ENCODE assay signal across 10 mouse cellular contexts in the genomic region with DNA sequence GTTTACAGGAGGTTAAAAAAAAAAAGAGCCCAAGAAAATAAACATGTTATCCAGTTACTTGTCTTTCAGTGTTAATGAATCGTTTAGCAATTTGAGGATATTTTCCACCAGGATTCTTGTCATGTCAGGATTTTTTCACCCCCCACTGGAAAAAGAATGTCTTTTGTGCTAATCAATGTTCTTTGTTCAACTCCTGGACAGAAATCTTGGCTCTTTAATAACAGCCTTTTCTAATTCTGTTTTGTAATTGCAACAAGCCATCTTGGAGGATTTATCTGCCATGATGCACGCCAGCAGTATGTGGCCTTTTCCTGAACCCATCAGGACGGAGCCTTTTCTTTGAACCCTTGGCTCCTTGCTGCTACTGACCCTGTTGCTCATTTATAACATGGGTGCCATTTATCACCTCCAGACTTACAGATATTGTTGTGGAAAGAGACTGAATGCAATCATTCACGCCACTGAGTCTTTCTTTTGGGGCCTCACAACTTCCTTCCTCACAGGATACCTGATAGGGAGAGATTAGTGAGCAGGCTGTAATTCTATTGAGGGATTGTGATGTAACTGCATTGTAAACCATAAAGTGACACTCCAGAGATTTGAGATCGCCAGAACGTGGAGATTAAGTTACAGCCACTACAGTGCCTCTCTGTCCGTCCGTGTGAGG.
A peak's percentile ranks its signal among the peaks of the same experiment; 100 is the strongest.
DNase-seq lines count a peak whose midpoint lies in the region; ATAC-seq and TF ChIP-seq lines count a peak whose summit lies in the region.
"Had no signal": no experiment of that assay in that cellular context is flagged by ENCODE, and none has a peak within 500 bp of the region (broad histone marks: within the 10 kb centered on the region; RNA-seq: fewer than 3 reads in every experiment).

No protein-coding gene starts in this region.

- peak; percentile 51; the same call in 1 of the 2 replicates for ATAC-seq in intestine, embryonic 15.5 days
- no peak for ATAC-seq in intestine, postnatal 0 days
- peak; percentile 72; the same call in 1 of the 2 replicates for ATAC-seq in heart, embryonic 12.5 days (ENCODE audit: insufficient number of reproducible peaks, low FRiP score)
- peak; percentile 95 for ATAC-seq in neural tube, embryonic 11.5 days (ENCODE audit: insufficient read depth, low FRiP score, low TSS enrichment)
- ATAC-seq: midbrain, embryonic 16.5 days had no signal

- H3K4me1 ChIP-seq in intestine, embryonic 15.5 days (replicated peaks) = peaks cover 3% of the 10 kb centered on the region; the same call in 1 of the 2 replicates
- H3K4me1 ChIP-seq in intestine, postnatal 0 days (replicated peaks; ENCODE audit: control insufficient read depth, insufficient read depth, low read length) = no peaks in the 10 kb centered on the region
- 0 out of 2 replicates have a peak, but pooled peaks cover 4% of the 10 kb centered on the region for H3K4me1 ChIP-seq in heart, embryonic 12.5 days (replicated peaks)
- H3K4me1 ChIP-seq in neural tube, embryonic 11.5 days (ENCODE audit: control insufficient read depth, insufficient read depth, low read length) = peaks cover 14% of the 10 kb centered on the region; the same call in 1 of the 2 replicates

- H3K4me3 ChIP-seq in intestine, embryonic 15.5 days (replicated peaks) = no peak overlapping the region
- no peak overlapping the region for H3K4me3 ChIP-seq in intestine, postnatal 0 days (ENCODE audit: low read depth, low read length)
- H3K4me3 ChIP-seq in heart, embryonic 12.5 days = no peak overlapping the region
- no peak overlapping the region for H3K4me3 ChIP-seq in neural tube, embryonic 11.5 days (ENCODE audit: low read depth, low read length)

- no peak overlapping the region for H3K4me2 ChIP-seq in intestine, embryonic 15.5 days (replicated peaks)
- H3K4me2 ChIP-seq in intestine, postnatal 0 days (replicated peaks; ENCODE audit: low read depth) = no peak overlapping the region
- H3K4me2 ChIP-seq in heart, embryonic 12.5 days = no peak overlapping the region
- H3K4me2 ChIP-seq in neural tube, embryonic 11.5 days (ENCODE audit: low read depth) = no peak overlapping the region; the same call in 1 of the 2 replicates

- H3K27ac ChIP-seq in intestine, embryonic 15.5 days = no peak overlapping the region
- H3K27ac ChIP-seq in intestine, postnatal 0 days (ENCODE audit: low read depth, low read length) = no peak overlapping the region
- H3K27ac ChIP-seq in heart, embryonic 12.5 days (ENCODE audit: poor library complexity, severe bottlenecking) = no peak overlapping the region
- H3K27ac ChIP-seq in neural tube, embryonic 11.5 days (ENCODE audit: low read depth, low read length) = peak overlapping the region; percentile 67

- TF ChIP-seq CTCF in intestine, postnatal 0 days (IDR thresholded peaks at IDR 0.05; ENCODE audit: low read depth) = no peak

- 22% methylated on average over 8 of the region's 8 CpGs for WGBS in intestine, embryonic 15.5 days
- 22% methylated on average over 8 of the region's 8 CpGs for WGBS in intestine, postnatal 0 days
- 28% methylated on average over 8 of the region's 8 CpGs for WGBS in heart, embryonic 12.5 days
- whole genome bisulfite sequencing in neural tube, embryonic 11.5 days = 5% methylated on average over 8 of the region's 8 CpGs

- peak; percentile 30 for DNase-seq in kidney, postnatal 10 days
- peak; percentile 70 for DNase-seq in neural tube, embryonic 11.5 days (ENCODE audit: low spot score)
- DNase-seq in thymus, postnatal 10 days (ENCODE audit: low spot score in 2 of 2) = no peak
- no peak for DNase-seq in right cerebral cortex, postnatal 14 days
- DNase-seq in urinary bladder, postnatal 36 days (ENCODE audit: low spot score in 2 of 2) = no peak
- DNase-seq: layer of hippocampus, adult 9-11 months had no signal

- H3K27me3 ChIP-seq in intestine, embryonic 15.5 days (replicated peaks) = no peaks in the 10 kb centered on the region
- no peaks in the 10 kb centered on the region for H3K27me3 ChIP-seq in intestine, postnatal 0 days (replicated peaks; ENCODE audit: control insufficient read depth, insufficient read depth, low read length)
- H3K27me3 ChIP-seq in heart, embryonic 12.5 days (replicated peaks) = no peaks in the 10 kb centered on the region
- no peaks in the 10 kb centered on the region for H3K27me3 ChIP-seq in neural tube, embryonic 11.5 days (ENCODE audit: control insufficient read depth, insufficient read depth, low read length)

- no peaks in the 10 kb centered on the region for H3K9me3 ChIP-seq in intestine, embryonic 15.5 days
- no peaks in the 10 kb centered on the region for H3K9me3 ChIP-seq in intestine, postnatal 0 days (ENCODE audit: control insufficient read depth)
- no peaks in the 10 kb centered on the region for H3K9me3 ChIP-seq in heart, embryonic 12.5 days (replicated peaks)
- H3K9me3 ChIP-seq in neural tube, embryonic 11.5 days (ENCODE audit: control insufficient read depth, low read length) = no peaks in the 10 kb centered on the region

- H3K9ac ChIP-seq in intestine, embryonic 15.5 days = no peak overlapping the region
- H3K9ac ChIP-seq in intestine, postnatal 0 days (ENCODE audit: low read depth, low read length) = no peak overlapping the region
- no peak overlapping the region for H3K9ac ChIP-seq in heart, embryonic 12.5 days
- no peak overlapping the region for H3K9ac ChIP-seq in neural tube, embryonic 11.5 days (ENCODE audit: low read length)

- no peaks in the 10 kb centered on the region for H3K36me3 ChIP-seq in intestine, embryonic 15.5 days
- H3K36me3 ChIP-seq in intestine, postnatal 0 days (ENCODE audit: control insufficient read depth, insufficient read depth) = no peaks in the 10 kb centered on the region
- H3K36me3 ChIP-seq in heart, embryonic 12.5 days = no peaks in the 10 kb centered on the region
- H3K36me3 ChIP-seq in neural tube, embryonic 11.5 days (ENCODE audit: control insufficient read depth, insufficient read depth, low read length) = no peaks in the 10 kb centered on the region

Comparison
In these comparisons a context has a peak if more than half of its experiments do, and no peak if none do; other contexts are left out.
1. DNase-seq: peak in kidney, postnatal 10 days (single experiment) and neural tube, embryonic 11.5 days (single experiment); none in thymus, postnatal 10 days (0 of 2), right cerebral cortex, postnatal 14 days (single experiment) and urinary bladder, postnatal 36 days (0 of 2).